Mouse (Mus musculus) large intestine, adult 2 months (tissue): Measurements from ENCODE around the gene Col4a1. TPM values are rescaled to one million over a fixed set of nuclear protein-coding genes. Genes with fewer than 3 reads are reported as not detected.

Experiments used
- DNase-seq: peaks from one replicate; pipeline ENCODE4 v3.0.0-alpha.2; 2012; ENCODE audit warnings: low read depth, low spot score
- WGBS: fragments of 180-500 bp; shearing (Covaris S2); methylation state at CpG from one replicate; pipeline ENCODE4 v1.1.7; 2018; 5-methylcytosine and 5-hydroxymethylcytosine counted together
- polyA plus RNA-seq: library from polyadenylated mRNA; depleted of rRNA; stranded (reverse); fragments of >200 nt; gene quantifications from 2 replicates; pipeline ENCODE4 v1.2.3, GENCODE M21; 2012

Gene Col4a1
- polyA plus RNA-seq, 1 experiment: 75.3 TPM

- WGBS: 75% methylated on average over 7 of the region's 7 CpGs
- DNase-seq: no peak
Observed at GRCm38 (mm10) chr8:11307451-11307850, 5.2 kb downstream of the Col4a1 start.

- DNase-seq: no peak
- 59% methylated on average over 1 of the region's 1 CpGs for WGBS
Observed at GRCm38 (mm10) chr8:11305539-11305938, 7.1 kb downstream of the Col4a1 start.

- WGBS: 76% methylated on average over 6 of the region's 6 CpGs
- DNase-seq: no peak
Observed at GRCm38 (mm10) chr8:11304027-11304601, 8.5 kb downstream of the Col4a1 start.

GRCm38 (mm10) chr8:11300436-11300835, 12.2 kb downstream of the Col4a1 start:
- 69% methylated on average over 8 of the region's 8 CpGs for WGBS
- no peak for DNase-seq

- no peak for DNase-seq
- WGBS: 43% methylated on average over 3 of the region's 3 CpGs
Observed at GRCm38 (mm10) chr8:11299317-11299602, 13.4 kb downstream of the Col4a1 start.

GRCm38 (mm10) chr8:11298531-11299316, 13.9 kb downstream of the Col4a1 start:
- no peak for DNase-seq
- 45% methylated on average over 12 of the region's 12 CpGs for WGBS

- DNase-seq: no peak
- 70% methylated on average over 8 of the region's 8 CpGs for WGBS
Observed at GRCm38 (mm10) chr8:11297141-11297838, 15.3 kb downstream of the Col4a1 start.

GRCm38 (mm10) chr8:11296282-11296943, 16.2 kb downstream of the Col4a1 start:
- 68% methylated on average over 10 of the region's 10 CpGs for WGBS
- no peak for DNase-seq

GRCm38 (mm10) chr8:11292611-11293010, 20.0 kb downstream of the Col4a1 start:
- WGBS: 58% methylated on average over 3 of the region's 3 CpGs

GRCm38 (mm10) chr8:11290533-11290932, 22.1 kb downstream of the Col4a1 start:
- WGBS: 7% methylated on average over 1 of the region's 1 CpGs
- DNase-seq: no peak

More at GRCm38 (mm10) chr8:11292611-11293010, 20.0 kb downstream of the Col4a1 start:
- DNase-seq: no peak

- WGBS: 68% methylated on average over 6 of the region's 6 CpGs
Observed at GRCm38 (mm10) chr8:11288286-11288685, 24.3 kb downstream of the Col4a1 start.

GRCm38 (mm10) chr8:11287139-11287538, 25.5 kb downstream of the Col4a1 start:
- DNase-seq: no peak
- 66% methylated on average over 3 of the region's 3 CpGs for WGBS

More at GRCm38 (mm10) chr8:11288286-11288685, 24.3 kb downstream of the Col4a1 start:
- DNase-seq: no peak

- WGBS: 68% methylated on average over 4 of the region's 4 CpGs
- no peak for DNase-seq
Observed at GRCm38 (mm10) chr8:11285437-11285836, 27.2 kb downstream of the Col4a1 start.

GRCm38 (mm10) chr8:11283217-11283616, 29.4 kb downstream of the Col4a1 start:
- no peak for DNase-seq
- 64% methylated on average over 10 of the region's 10 CpGs for WGBS

- WGBS: 78% methylated on average over 7 of the region's 7 CpGs
- no peak for DNase-seq
Observed at GRCm38 (mm10) chr8:11282696-11283095, 29.9 kb downstream of the Col4a1 start.

GRCm38 (mm10) chr8:11282139-11282538, 30.5 kb downstream of the Col4a1 start:
- no peak for DNase-seq
- 66% methylated on average over 10 of the region's 10 CpGs for WGBS

- no peak for DNase-seq
Observed at GRCm38 (mm10) chr8:11280721-11281268, 31.8 kb downstream of the Col4a1 start.

GRCm38 (mm10) chr8:11279296-11279826, 33.3 kb downstream of the Col4a1 start:
- WGBS: 37% methylated on average over 20 of the region's 20 CpGs
- no peak for DNase-seq

More at GRCm38 (mm10) chr8:11280721-11281268, 31.8 kb downstream of the Col4a1 start:
- 82% methylated on average over 10 of the region's 10 CpGs for WGBS

GRCm38 (mm10) chr8:11278101-11278611, 34.5 kb downstream of the Col4a1 start:
- no peak for DNase-seq
- 53% methylated on average over 4 of the region's 4 CpGs for WGBS
